Mouse (Mus musculus) thymus, postnatal 10 days (tissue): Measurements from ENCODE around the gene Nkx1-2.

ENCODE experiments used
- DNase-seq, 2 experiments: peaks; one replicate each; pipeline ENCODE4 v3.0.0; 2021; ENCODE audit warnings: low spot score in 2 of 2

The Nkx1-2 gene

DNA sequence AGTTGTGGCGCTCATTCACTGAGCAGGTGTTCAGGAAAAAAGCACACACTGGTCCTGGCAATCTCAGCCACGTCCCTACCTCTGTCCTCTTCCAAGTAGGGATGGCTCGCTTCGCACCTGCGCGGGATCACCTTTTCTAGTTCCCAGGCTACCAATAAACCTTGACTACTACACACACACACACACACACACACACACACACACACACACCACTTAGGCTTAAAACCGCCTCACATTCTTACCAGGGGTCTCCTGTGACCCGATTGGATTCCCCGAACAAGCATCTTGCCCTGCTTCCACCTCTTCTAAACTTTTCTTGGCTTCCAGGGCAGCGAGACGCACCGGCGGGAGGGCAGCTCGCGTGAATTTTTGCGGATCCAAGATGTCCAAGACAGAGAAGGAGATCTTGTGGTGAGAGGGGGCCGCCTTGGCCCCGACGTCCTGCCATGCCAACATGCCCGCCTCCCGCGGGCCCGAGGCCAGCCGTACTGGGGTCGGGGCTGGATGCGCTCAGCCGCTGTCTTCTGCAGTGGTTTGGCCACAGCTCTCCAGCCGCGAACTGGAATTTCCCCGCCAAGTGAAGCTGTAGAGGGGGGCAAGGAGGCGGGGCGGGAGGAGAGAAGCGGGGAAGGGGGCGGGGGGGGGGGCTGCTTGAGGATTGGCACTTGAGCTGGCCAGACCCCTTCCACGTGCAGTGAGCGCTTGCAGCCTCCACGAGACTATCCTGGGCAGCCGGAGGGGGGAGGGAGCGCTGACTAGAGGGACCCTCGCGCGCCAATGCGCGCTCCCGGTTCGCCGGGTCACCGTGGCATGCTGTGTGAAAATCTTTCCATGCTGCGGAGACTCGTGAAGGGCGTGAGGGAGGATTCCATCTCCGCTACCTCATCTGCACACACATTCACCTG, at the start of gene Nkx1-2:
TSS of gene Nkx1-2 (minus strand) at position 567 of the 905 bp plus-strand sequence.
- DNase-seq = no peak

GRCm38 (mm10) chr7:132646514-132646913, 47.1 kb upstream of the Nkx1-2 start:
- DNase-seq = no peak

- DNase-seq = no peak
These were observed 45.3 kb upstream of the Nkx1-2 start for GRCm38 (mm10) chr7:132644605-132645279.

DNA sequence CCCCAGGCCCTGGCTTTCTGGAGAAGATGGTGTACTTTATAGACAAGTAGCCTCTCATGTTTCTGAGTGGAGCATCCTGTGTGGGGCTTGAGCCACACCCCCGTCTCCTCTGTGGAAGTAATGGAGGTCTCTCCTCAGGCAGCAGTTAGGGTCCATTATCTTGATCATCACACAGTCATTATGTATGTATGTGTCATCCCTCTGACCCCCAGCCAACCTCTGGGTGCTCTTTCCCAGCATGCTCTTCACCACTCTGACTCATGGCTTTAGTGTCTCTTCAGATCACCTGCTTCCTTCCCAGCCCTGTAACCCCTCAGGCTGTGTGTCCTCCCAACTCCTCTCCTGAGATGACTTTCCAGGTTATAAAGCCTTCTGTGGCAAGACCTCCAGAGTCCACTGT, 42.2 kb upstream of the Nkx1-2 start:
- no peak for DNase-seq

GRCm38 (mm10) chr7:132640946-132641345, 41.5 kb upstream of the Nkx1-2 start:
- no peak for DNase-seq

DNA sequence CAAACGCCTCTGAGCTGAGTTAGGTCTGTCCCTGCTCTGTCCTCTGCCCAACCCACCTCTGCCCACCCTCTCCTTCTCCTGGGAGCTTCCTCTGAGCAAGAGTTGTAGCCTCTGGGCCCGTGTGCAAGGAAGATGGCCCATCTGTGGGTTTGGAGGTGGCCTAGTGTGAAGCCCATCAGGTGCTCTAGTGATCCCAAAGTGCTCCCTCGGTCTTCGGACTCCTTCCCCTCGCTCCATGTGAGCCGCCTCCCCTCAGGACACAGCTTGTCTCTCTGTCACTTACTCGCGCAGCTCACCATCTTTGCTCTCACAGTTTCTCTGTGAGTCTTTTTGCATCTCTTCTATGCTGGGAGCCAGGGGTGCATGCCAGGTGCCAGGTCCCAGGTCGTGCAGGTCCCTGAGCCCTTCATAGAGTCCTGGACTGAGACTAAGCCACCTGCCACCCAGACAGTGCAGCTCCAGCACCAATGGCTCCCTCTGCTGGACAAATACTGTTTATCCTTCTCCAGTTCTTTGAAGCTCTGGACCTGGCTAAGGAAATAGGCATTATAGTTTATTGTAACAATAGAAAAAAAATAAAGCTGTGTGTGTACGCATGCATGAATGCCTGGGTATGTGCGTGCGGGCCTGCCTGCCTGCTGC, 39.1 kb upstream of the Nkx1-2 start:
- peak in 1 of 2 experiments; percentile 61 for DNase-seq

DNA sequence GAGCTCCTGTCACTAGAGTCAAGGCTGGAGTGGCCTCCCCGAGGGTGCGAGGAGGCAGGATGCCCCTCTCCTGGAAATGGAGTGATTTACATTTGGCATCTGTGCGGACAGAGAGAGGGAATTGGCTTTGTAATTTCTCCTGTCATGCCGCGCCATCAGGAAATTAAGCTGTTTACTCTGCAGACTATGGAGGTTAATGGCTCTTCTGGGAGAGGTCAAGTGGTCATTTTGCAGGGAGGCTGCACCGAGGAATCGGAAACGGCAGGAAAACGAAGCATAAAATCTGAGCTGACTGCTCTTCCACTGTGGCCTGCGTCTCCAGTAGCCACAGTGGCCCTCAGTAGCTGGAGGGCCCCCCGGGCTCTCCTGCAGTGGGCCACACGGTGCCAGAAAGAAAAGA, 37.9 kb upstream of the Nkx1-2 start:
- no peak for DNase-seq

DNA sequence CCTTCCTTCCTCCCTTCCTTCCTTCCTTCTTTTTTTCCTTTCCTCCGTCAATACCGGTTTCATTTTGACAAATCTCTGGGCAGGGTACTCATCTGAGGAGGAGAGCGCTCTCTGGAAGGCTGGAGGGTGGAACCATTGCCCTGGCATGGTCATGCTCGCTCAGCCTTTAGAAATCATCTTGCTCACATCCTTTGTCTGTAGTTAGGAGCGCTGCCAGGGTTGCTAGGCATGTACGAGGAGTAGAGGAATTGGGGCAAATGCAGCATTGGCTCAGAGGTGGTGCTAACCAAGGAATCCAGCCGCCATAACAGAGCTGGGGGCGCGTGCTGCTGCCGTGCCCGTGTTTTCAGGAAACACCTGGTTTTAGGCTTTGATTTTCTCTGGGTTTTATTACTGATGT, 31.9 kb upstream of the Nkx1-2 start:
- DNase-seq = no peak

- no peak for DNase-seq
These were observed 28.0 kb upstream of the Nkx1-2 start for GRCm38 (mm10) chr7:132627448-132627847.

- DNase-seq = no peak
These were observed 26.7 kb upstream of the Nkx1-2 start for GRCm38 (mm10) chr7:132626174-132626573.

- no peak for DNase-seq
These were observed 24.7 kb upstream of the Nkx1-2 start for GRCm38 (mm10) chr7:132624161-132624560.

- no peak for DNase-seq
These were observed 20.8 kb upstream of the Nkx1-2 start for GRCm38 (mm10) chr7:132619975-132620918.

- DNase-seq = no peak
These were observed 20.1 kb upstream of the Nkx1-2 start for GRCm38 (mm10) chr7:132619549-132619948.

GRCm38 (mm10) chr7:132617021-132617564, 17.7 kb upstream of the Nkx1-2 start:
- no peak for DNase-seq

GRCm38 (mm10) chr7:132616391-132616790, 17.0 kb upstream of the Nkx1-2 start:
- no peak for DNase-seq

- DNase-seq = no peak
These were observed 15.9 kb upstream of the Nkx1-2 start for GRCm38 (mm10) chr7:132615346-132615745.

DNA sequence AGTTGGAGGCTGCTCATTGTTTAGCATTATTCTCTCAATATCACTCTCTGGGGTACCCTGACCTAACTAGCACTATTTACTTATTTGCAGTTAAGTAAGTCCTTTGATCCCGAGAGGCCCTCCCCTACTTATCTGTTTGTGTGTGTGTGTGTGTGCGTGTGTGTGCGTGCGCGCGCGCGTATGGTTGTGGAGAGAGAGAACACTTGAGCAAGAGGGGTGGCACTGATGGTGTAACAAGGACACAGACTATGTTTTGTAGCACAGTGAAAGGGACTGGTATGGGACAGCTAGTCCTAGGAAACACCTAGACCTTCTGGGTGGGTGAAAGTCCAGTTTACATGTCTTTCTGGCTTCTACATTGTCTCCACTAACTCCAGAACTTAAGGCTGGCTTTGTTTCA, 12.1 kb upstream of the Nkx1-2 start:
- DNase-seq = no peak

DNA sequence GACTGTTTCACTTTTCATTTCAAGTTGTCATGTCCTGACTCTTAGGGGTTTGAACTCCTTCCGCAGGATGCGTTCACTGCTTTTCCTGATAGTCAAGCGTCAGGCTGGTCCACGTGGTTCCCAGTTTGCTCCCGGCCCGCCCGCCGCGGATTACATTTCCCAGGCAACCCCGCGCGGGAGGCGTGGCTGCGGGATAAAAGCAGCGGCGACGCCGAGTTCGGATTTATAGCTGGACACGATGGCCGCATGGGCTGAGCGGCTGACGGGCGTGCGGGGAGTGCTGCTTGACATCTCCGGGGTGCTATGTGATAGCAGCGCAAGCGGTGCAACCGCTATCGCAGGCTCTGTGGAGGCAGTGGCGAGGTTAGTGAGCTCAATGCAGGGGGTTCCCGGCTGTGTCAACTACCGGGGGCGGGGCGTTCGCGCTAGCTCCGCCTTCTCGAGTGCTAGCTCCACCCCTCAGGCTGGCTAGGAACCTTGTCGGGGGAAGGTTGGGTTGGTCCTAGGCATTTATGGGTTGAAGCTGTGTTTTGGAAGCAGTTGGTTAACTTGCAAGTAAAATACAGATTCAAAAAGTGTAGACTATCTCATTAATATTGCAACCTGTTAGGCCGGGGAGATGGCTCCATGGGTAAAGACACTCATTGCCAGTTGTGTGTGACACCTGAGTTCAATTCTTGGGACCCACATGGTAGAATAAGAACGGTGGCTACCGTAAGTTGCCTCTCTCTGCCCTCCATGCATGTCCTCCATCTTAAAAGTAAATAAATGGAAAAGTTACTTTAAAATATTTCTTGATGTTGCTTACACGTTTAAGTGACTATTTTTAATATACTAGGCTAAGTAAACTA, 11.3 kb upstream of the Nkx1-2 start, which contains the start of gene Lhpp:
TSS of gene Lhpp (plus strand) at position 171 of the 851 bp plus-strand sequence.
- peak; percentile 43 to 62 for DNase-seq

GRCm38 (mm10) chr7:132608316-132609020, 9.0 kb upstream of the Nkx1-2 start:
- DNase-seq = no peak
